Mouse (Mus musculus) olfactory bulb, adult 2 months (tissue): ENCODE measurements around the gene Rmi1. TPM values are rescaled to one million over a fixed set of nuclear protein-coding genes. Genes with fewer than 3 reads are reported as not detected.
"Not testable (repeated sequence)": the region's sequence is repeated elsewhere in the genome, so short reads cannot be mapped to it uniquely, and the experiment has no call there.

Experiments
- H3K27ac ChIP-seq: fragments of 200-500 bp; 2 replicates; pipeline ENCODE4 v1.5.1; 2012; ENCODE audit warnings: low read depth, low read length; ENCODE audit not compliant: insufficient read depth
- H3K4me1 ChIP-seq: fragments of 200-500 bp; 2 replicates; pipeline ENCODE4 v1.6.1; 2012; ENCODE audit warnings: low read length; ENCODE audit not compliant: control insufficient read depth, insufficient read depth
- H3K4me3 ChIP-seq: fragments of 200-500 bp; 2 replicates; pipeline ENCODE4 v1.5.1; 2012; ENCODE audit warnings: mild to moderate bottlenecking, low read depth, low read length, moderate library complexity; ENCODE audit not compliant: insufficient read depth
- CTCF ChIP-seq: fragments of 200-500 bp; IDR thresholded peaks from 2 replicates; pipeline ENCODE4 v1.5.1; 2012; ENCODE audit warnings: low read depth, mild to moderate bottlenecking, low read length, moderate library complexity; ENCODE audit not compliant: insufficient read depth
- POLR2A ChIP-seq: fragments of 200-500 bp; IDR thresholded peaks from 2 replicates; pipeline ENCODE4 v1.6.1; 2012; ENCODE audit warnings: mild to moderate bottlenecking, low read depth, low read length, moderate library complexity; ENCODE audit not compliant: insufficient read depth
- WGBS: fragments of 180-500 bp; shearing (Covaris S2); methylation state at CpG from one replicate; pipeline ENCODE4 v1.1.7; 2018; 5-methylcytosine and 5-hydroxymethylcytosine counted together
- polyA plus RNA-seq: library from polyadenylated mRNA; stranded (reverse); fragments of >200 nt; gene quantifications from 2 replicates; pipeline ENCODE4 v1.2.4, GENCODE M21; 2012; ENCODE audit warnings: low replicate concordance; ENCODE audit not compliant: missing spikeins, insufficient read depth, insufficient read length

Gene Rmi1
- polyA plus RNA-seq, 1 experiment: not detected

- Histone ChIP-seq H3K4me1 (no peaks in the 10 kb centered on the region), H3K27ac (no peak overlapping the region), H3K4me3 (no peak overlapping the region)
- 85% methylated on average over 5 of the region's 5 CpGs for WGBS
- TF ChIP-seq POLR2A: no peak
- TF ChIP-seq CTCF: no peak
These were observed 29.5 kb upstream of the Rmi1 start for GRCm38 (mm10) chr13:58372278-58373152.

- Histone ChIP-seq H3K4me1 (no peaks in the 10 kb centered on the region), H3K4me3 (no peak overlapping the region), H3K27ac (no peak overlapping the region)
- WGBS: 90% methylated on average over 2 of the region's 2 CpGs
- no peak for TF ChIP-seq CTCF
- no peak for TF ChIP-seq POLR2A
These were observed 28.9 kb upstream of the Rmi1 start for GRCm38 (mm10) chr13:58373153-58373470.

GRCm38 (mm10) chr13:58384371-58384770 is 17.7 kb upstream of the Rmi1 start:
- Histone ChIP-seq H3K4me3 (peak overlapping the region; percentile 55), H3K27ac (no peak overlapping the region), H3K4me1 (0 out of 2 replicates have a peak, but pooled peaks cover 4% of the 10 kb centered on the region)
- 38% methylated on average over 11 of the region's 11 CpGs for WGBS
- no peak for TF ChIP-seq CTCF
- TF ChIP-seq POLR2A: no peak

GRCm38 (mm10) chr13:58384779-58385546 is 17.1 kb upstream of the Rmi1 start, which contains the start of gene 2210016F16Rik:
Gene 2210016F16Rik (minus strand): TSS chr13:58385225.
- 0 out of 2 replicates have a peak, but pooled peaks cover 4% of the 10 kb centered on the region for H3K4me1 ChIP-seq
- no peak within 1 kb of the TSS for H3K27ac ChIP-seq
- no peak for TF ChIP-seq POLR2A
- TF ChIP-seq CTCF: no peak
- H3K4me3 ChIP-seq: peak within 1 kb of the TSS; percentile 55
- 2% methylated on average over 79 of the region's 80 CpGs for WGBS

- TF ChIP-seq POLR2A (no peak), CTCF (no peak)
- Histone ChIP-seq H3K4me1 (0 out of 2 replicates have a peak, but pooled peaks cover 4% of the 10 kb centered on the region), H3K27ac (no peak overlapping the region), H3K4me3 (no peak overlapping the region)
- WGBS: 88% methylated on average over 7 of the region's 7 CpGs
These were observed 16.5 kb upstream of the Rmi1 start for GRCm38 (mm10) chr13:58385547-58385920.

- 6% methylated on average over 7 of the region's 7 CpGs for WGBS
- no peak overlapping the region for H3K4me3 ChIP-seq
- no peak overlapping the region for H3K27ac ChIP-seq
- TF ChIP-seq CTCF (no peak), POLR2A (no peak)
- 0 out of 2 replicates have a peak, but pooled peaks cover 4% of the 10 kb centered on the region for H3K4me1 ChIP-seq
These were observed 14.1 kb upstream of the Rmi1 start for GRCm38 (mm10) chr13:58387948-58388347.

GRCm38 (mm10) chr13:58388379-58388778 is 13.7 kb upstream of the Rmi1 start:
- H3K27ac ChIP-seq: no peak overlapping the region
- 0 out of 2 replicates have a peak, but pooled peaks cover 4% of the 10 kb centered on the region for H3K4me1 ChIP-seq
- 50% methylated on average over 3 of the region's 3 CpGs for WGBS
- TF ChIP-seq POLR2A: no peak
- no peak for TF ChIP-seq CTCF
- no peak overlapping the region for H3K4me3 ChIP-seq

- H3K4me1 ChIP-seq: 0 out of 2 replicates have a peak, but pooled peaks cover 4% of the 10 kb centered on the region
- TF ChIP-seq POLR2A (no peak), CTCF (no peak)
- no peak overlapping the region for H3K4me3 ChIP-seq
- WGBS: 76% methylated on average over 2 of the region's 2 CpGs
- no peak overlapping the region for H3K27ac ChIP-seq
These were observed 12.6 kb upstream of the Rmi1 start for GRCm38 (mm10) chr13:58389324-58389951.

- WGBS: 80% methylated on average over 11 of the region's 11 CpGs
- H3K27ac ChIP-seq, H3K4me1 ChIP-seq, H3K4me3 ChIP-seq: not testable (repeated sequence)
These were observed 7.7 kb upstream of the Rmi1 start for GRCm38 (mm10) chr13:58394392-58394791.

GRCm38 (mm10) chr13:58397651-58398050 is 4.4 kb upstream of the Rmi1 start:
- Histone ChIP-seq H3K27ac (no peak overlapping the region), H3K4me3 (no peak overlapping the region), H3K4me1 (peaks cover 3% of the 10 kb centered on the region; the same call in 1 of the 2 replicates)
- WGBS: 27% methylated on average over 13 of the region's 13 CpGs
- TF ChIP-seq CTCF: no peak
